Mouse (Mus musculus): ENCODE data around the gene Cnn1. TPM values are rescaled to one million over a fixed set of nuclear protein-coding genes. Genes with fewer than 3 reads are reported as not detected.
A peak's percentile ranks its signal among the peaks of the same experiment; 100 is the strongest.

Gene Cnn1
- total and polyA plus RNA-seq, 3 experiments: not detected

DNA sequence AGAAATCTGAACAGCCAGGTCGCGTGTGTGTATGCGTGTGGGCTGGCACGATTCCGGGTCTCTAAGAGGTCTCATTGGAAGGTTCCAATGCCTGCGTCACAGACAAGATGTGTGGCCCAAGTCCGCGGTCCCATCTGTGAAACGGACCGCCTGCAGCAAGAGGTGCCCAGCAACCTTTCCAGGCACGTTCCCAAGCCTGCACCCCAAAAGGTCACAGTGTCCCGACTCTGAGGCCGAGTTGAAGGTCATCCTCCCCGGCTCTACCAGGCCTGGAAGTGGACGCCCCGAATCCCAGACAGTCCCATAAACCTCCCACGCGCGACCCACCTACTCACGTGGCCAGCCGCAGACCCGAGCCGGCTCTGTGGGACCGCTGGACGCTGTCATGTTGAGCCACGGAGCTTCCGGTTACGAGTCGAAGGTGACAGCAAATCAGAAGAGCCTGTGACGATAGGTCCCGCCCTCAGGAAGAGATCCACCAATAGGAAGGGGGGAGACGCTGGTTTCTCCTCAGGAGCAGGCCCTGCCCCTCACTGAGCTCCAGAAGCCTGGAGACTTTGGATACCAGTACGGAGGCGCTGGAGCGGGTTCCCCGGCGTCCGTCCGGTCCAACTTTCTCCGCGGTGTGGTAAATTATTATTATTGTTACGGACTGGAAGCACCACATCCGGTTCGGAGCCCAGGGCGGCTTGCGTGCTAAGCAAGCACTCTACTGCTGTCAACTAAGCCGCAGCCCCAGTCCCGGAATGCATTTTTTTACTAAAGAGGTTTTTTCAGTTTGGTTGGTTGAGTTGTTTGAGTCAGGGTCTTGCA, 13.8 kb upstream of the Cnn1 start, which contains the start of gene Ecsit (continued):
- TF ChIP-seq USF2 (conservative IDR thresholded peaks at IDR 0.05; ENCODE audit: low read depth, low read length): no peak
- TF ChIP-seq JUN (IDR thresholded peaks at IDR 0.05; ENCODE audit: insufficient read depth, low read depth, low read length): no peak
- TF ChIP-seq ZNF384 (IDR thresholded peaks at IDR 0.05; ENCODE audit: low read depth, low read length): no peak
- no peak for TF ChIP-seq ZC3H11A (IDR thresholded peaks at IDR 0.05; ENCODE audit: low read depth, low read length)
- TF ChIP-seq MAX (IDR thresholded peaks at IDR 0.05; ENCODE audit: low read length): peak; percentile 81
- peak; percentile 33; the same call in 1 of the 2 replicates for TF ChIP-seq USF1 (IDR thresholded peaks at IDR 0.05; ENCODE audit: low read depth, low read length)
- no peak for TF ChIP-seq GABPA (IDR thresholded peaks at IDR 0.05; ENCODE audit: insufficient replicate concordance, low read depth, low read length)
- TF ChIP-seq IRF4 (IDR thresholded peaks at IDR 0.05; ENCODE audit: low read depth, low read length): no peak

- H3K36me3 ChIP-seq (replicated peaks in 1 of 2; ENCODE audit: control insufficient read depth in 1 of 2, insufficient read depth in 1 of 2, low read length in 1 of 2): peaks cover 0 to 23% of the 10 kb centered on the region in 2 experiments
- no peaks in the 10 kb centered on the region for H3K9me3 ChIP-seq (replicated peaks; ENCODE audit: low read length)
- dilution Hi-C loops (cut with MboI; ENCODE audit: extremely low pct_ligation_motif_present, extremely low pct_unique_long_range_greater_than_20kb, low sequenced_read_pairs): no loop called here
- peaks cover 0 to 18% of the 10 kb centered on the region in 2 experiments; a peak in 2 of 4 replicates for H3K4me1 ChIP-seq (ENCODE audit: control insufficient read depth in 1 of 2, insufficient read depth in 2 of 2)
- peak overlapping the region; percentile 41 for H3K4me2 ChIP-seq (ENCODE audit: insufficient read depth, low read depth, poor library complexity, severe bottlenecking)
- H3K4me3 ChIP-seq (replicated peaks in 1 of 3; ENCODE audit: low read depth in 2 of 3, low read length in 2 of 3, poor library complexity in 1 of 3): peak overlapping the region; percentile 74 to 98 (median 96)
- peaks cover 3% of the 10 kb centered on the region; the same call in 1 of the 2 replicates for H3K79me2 ChIP-seq (replicated peaks; ENCODE audit: control insufficient read depth, extremely low read depth, insufficient read depth, poor library complexity, severe bottlenecking)
- H3K9ac ChIP-seq (ENCODE audit: insufficient read depth, low read depth): peak overlapping the region; percentile 74
- H3K27ac ChIP-seq (ENCODE audit: insufficient read depth, low read depth): no peak overlapping the region
- no peaks in the 10 kb centered on the region for H3K27me3 ChIP-seq (replicated peaks)
- in situ Hi-C loops (cut with MboI; ENCODE audit: low pct_ligation_motif_present, low pct_unique_long_range_greater_than_20kb, low sequenced_read_pairs): no loop called here
- no peak for TF ChIP-seq NELFE (IDR thresholded peaks at IDR 0.05; ENCODE audit: low read depth, low read length)
- TF ChIP-seq NRF1 (IDR thresholded peaks at IDR 0.05; ENCODE audit: low read depth, low read length): no peak
- no peak for TF ChIP-seq POLR2AphosphoS2 (IDR thresholded peaks at IDR 0.05; ENCODE audit: low read depth, low read length)
- DNase-seq (ENCODE audit: extremely low read depth): no peak
Measured at GRCm38 (mm10) chr9:22086012-22086411, 13.0 kb upstream of the Cnn1 start.

GRCm38 (mm10) chr9:22087034-22087618, 11.9 kb upstream of the Cnn1 start:
- in situ Hi-C loops (cut with MboI; ENCODE audit: low pct_ligation_motif_present, low pct_unique_long_range_greater_than_20kb, low sequenced_read_pairs): no loop called here
- no peak for DNase-seq (ENCODE audit: extremely low read depth)

More at GRCm38 (mm10) chr9:22087034-22087618, 11.9 kb upstream of the Cnn1 start:
- no peak overlapping the region for H3K4me3 ChIP-seq (replicated peaks in 1 of 3; ENCODE audit: low read depth in 2 of 3, low read length in 2 of 3, poor library complexity in 1 of 3)
- no peak overlapping the region for H3K27ac ChIP-seq (ENCODE audit: insufficient read depth, low read depth)
- peaks cover 3% of the 10 kb centered on the region; the same call in 1 of the 2 replicates for H3K79me2 ChIP-seq (replicated peaks; ENCODE audit: control insufficient read depth, extremely low read depth, insufficient read depth, poor library complexity, severe bottlenecking)
- H3K9ac ChIP-seq (ENCODE audit: insufficient read depth, low read depth): no peak overlapping the region
- no peaks in the 10 kb centered on the region for H3K27me3 ChIP-seq (replicated peaks)
- no peak overlapping the region for H3K4me2 ChIP-seq (ENCODE audit: insufficient read depth, low read depth, poor library complexity, severe bottlenecking)
- H3K36me3 ChIP-seq (replicated peaks in 1 of 2; ENCODE audit: control insufficient read depth in 1 of 2, insufficient read depth in 1 of 2, low read length in 1 of 2): peaks cover 0 to 18% of the 10 kb centered on the region in 2 experiments
- H3K9me3 ChIP-seq (replicated peaks; ENCODE audit: low read length): no peaks in the 10 kb centered on the region
- dilution Hi-C loops (cut with MboI; ENCODE audit: extremely low pct_ligation_motif_present, extremely low pct_unique_long_range_greater_than_20kb, low sequenced_read_pairs): no loop called here
- no peak for TF ChIP-seq TCF12 (IDR thresholded peaks at IDR 0.05; ENCODE audit: low read depth, low read length)
- no peak for TF ChIP-seq PAX5 (IDR thresholded peaks at IDR 0.05; ENCODE audit: low read length)
- no peak for TF ChIP-seq NRF1 (IDR thresholded peaks at IDR 0.05; ENCODE audit: low read depth, low read length)
- no peak for TF ChIP-seq E2F4 (IDR thresholded peaks at IDR 0.05; ENCODE audit: insufficient replicate concordance, low read depth, low read length)
- TF ChIP-seq SMC3 (IDR thresholded peaks at IDR 0.05; ENCODE audit: low read depth, low read length): no peak
- TF ChIP-seq EP300 (IDR thresholded peaks at IDR 0.05; ENCODE audit: low read length): no peak
- no peak for TF ChIP-seq ZMIZ1 (IDR thresholded peaks at IDR 0.05; ENCODE audit: low read depth, low read length)
- no peak for TF ChIP-seq USF1 (IDR thresholded peaks at IDR 0.05; ENCODE audit: low read depth, low read length)
- no peak for TF ChIP-seq SIN3A (IDR thresholded peaks at IDR 0.05; ENCODE audit: low read length)
- no peak for TF ChIP-seq USF2 (conservative IDR thresholded peaks at IDR 0.05; ENCODE audit: low read depth, low read length)
- no peak for TF ChIP-seq MAFK (IDR thresholded peaks at IDR 0.05; ENCODE audit: insufficient replicate concordance, low read length)
- no peak for TF ChIP-seq GABPA (IDR thresholded peaks at IDR 0.05; ENCODE audit: insufficient replicate concordance, low read depth, low read length)
- H3K4me1 ChIP-seq (ENCODE audit: control insufficient read depth in 1 of 2, insufficient read depth in 2 of 2): peaks cover 0 to 18% of the 10 kb centered on the region in 2 experiments; a peak in 2 of 4 replicates

Data from CH12.LX (cell line).